Mouse (Mus musculus): ENCODE measurements at regions not wholly inside any gene's neighbourhood (a gene's known extent, or its start where the extent isn't known, plus 50 kb on each side); places are given as distances from the start of the nearest gene placed in this dataset.

- Histone ChIP-seq H3K27ac (replicated peaks; ENCODE audit: low read depth, low read length) (no peak overlapping the region), H3K9me3 (ENCODE audit: control insufficient read depth, low read length) (no peaks in the 10 kb centered on the region), H3K9ac (ENCODE audit: low read depth, low read length, severe bottlenecking) (no peak overlapping the region), H3K4me2 (replicated peaks; ENCODE audit: low read depth, low read length, severe bottlenecking) (no peak overlapping the region), H3K4me1 (ENCODE audit: control insufficient read depth, insufficient read depth, low read length) (no peaks in the 10 kb centered on the region), H3K27me3 (ENCODE audit: control insufficient read depth, insufficient read depth, low read length) (no peaks in the 10 kb centered on the region), H3K36me3 (ENCODE audit: control insufficient read depth, insufficient read depth, low read length) (no peaks in the 10 kb centered on the region), H3K4me3 (replicated peaks; ENCODE audit: low read length) (no peak overlapping the region)
- ATAC-seq (ENCODE audit: low FRiP score, low read depth) (no peak), DNase-seq (ENCODE audit: low spot score) (no peak)
- 50% methylated on average over 5 of the region's 5 CpGs for WGBS
- no peak for TF ChIP-seq POLR2A (IDR thresholded peaks at IDR 0.05; ENCODE audit: borderline replicate concordance, extremely low read depth, insufficient read depth, insufficient read length)
Measured at GRCm38 (mm10) chr11:71652381-71652775, 97.3 kb upstream of the Wscd1 start.

- Histone ChIP-seq H3K4me2 (replicated peaks; ENCODE audit: low read depth, low read length, severe bottlenecking) (no peak overlapping the region), H3K27me3 (ENCODE audit: control insufficient read depth, insufficient read depth, low read length) (no peaks in the 10 kb centered on the region), H3K4me3 (replicated peaks; ENCODE audit: low read length) (no peak overlapping the region), H3K9me3 (ENCODE audit: control insufficient read depth, low read length) (no peaks in the 10 kb centered on the region), H3K9ac (ENCODE audit: low read depth, low read length, severe bottlenecking) (no peak overlapping the region), H3K36me3 (ENCODE audit: control insufficient read depth, insufficient read depth, low read length) (no peaks in the 10 kb centered on the region), H3K4me1 (ENCODE audit: control insufficient read depth, insufficient read depth, low read length) (no peaks in the 10 kb centered on the region), H3K27ac (replicated peaks; ENCODE audit: low read depth, low read length) (no peak overlapping the region)
- no peak for DNase-seq (ENCODE audit: low spot score)
- no peak for TF ChIP-seq POLR2A (IDR thresholded peaks at IDR 0.05; ENCODE audit: borderline replicate concordance, extremely low read depth, insufficient read depth, insufficient read length)
- 65% methylated on average over 2 of the region's 2 CpGs for WGBS
- ATAC-seq (ENCODE audit: low FRiP score, low read depth): no peak
Measured at GRCm38 (mm10) chr11:71658346-71658745, 91.4 kb upstream of the Wscd1 start.

GRCm38 (mm10) chr11:71670111-71671050 is 79.3 kb upstream of the Wscd1 start:
- TF ChIP-seq POLR2A (IDR thresholded peaks at IDR 0.05; ENCODE audit: borderline replicate concordance, extremely low read depth, insufficient read depth, insufficient read length): no peak
- Histone ChIP-seq H3K4me3 (replicated peaks; ENCODE audit: low read length) (no peak overlapping the region), H3K27ac (replicated peaks; ENCODE audit: low read depth, low read length) (no peak overlapping the region), H3K4me1 (ENCODE audit: control insufficient read depth, insufficient read depth, low read length) (no peaks in the 10 kb centered on the region), H3K9ac (ENCODE audit: low read depth, low read length, severe bottlenecking) (no peak overlapping the region), H3K9me3 (ENCODE audit: control insufficient read depth, low read length) (no peaks in the 10 kb centered on the region), H3K4me2 (replicated peaks; ENCODE audit: low read depth, low read length, severe bottlenecking) (no peak overlapping the region), H3K27me3 (ENCODE audit: control insufficient read depth, insufficient read depth, low read length) (0 out of 2 replicates have a peak, but pooled peaks cover 2% of the 10 kb centered on the region), H3K36me3 (ENCODE audit: control insufficient read depth, insufficient read depth, low read length) (no peaks in the 10 kb centered on the region)
- DNase-seq (ENCODE audit: low spot score) (no peak), ATAC-seq (ENCODE audit: low FRiP score, low read depth) (no peak)
- WGBS: 66% methylated on average over 19 of the region's 19 CpGs

- TF ChIP-seq POLR2A (IDR thresholded peaks at IDR 0.05; ENCODE audit: borderline replicate concordance, extremely low read depth, insufficient read depth, insufficient read length): no peak
- WGBS: 63% methylated on average over 8 of the region's 8 CpGs
Measured at GRCm38 (mm10) chr11:71672171-71673050, 77.3 kb upstream of the Wscd1 start.

GRCm38 (mm10) chr11:71674319-71674718 is 75.4 kb upstream of the Wscd1 start:
- WGBS: 36% methylated on average over 5 of the region's 5 CpGs
- no peak for ATAC-seq (ENCODE audit: low FRiP score, low read depth)
- peak; percentile 24 for DNase-seq (ENCODE audit: low spot score)

More at GRCm38 (mm10) chr11:71672171-71673050, 77.3 kb upstream of the Wscd1 start:
- no peaks in the 10 kb centered on the region for H3K4me1 ChIP-seq (ENCODE audit: control insufficient read depth, insufficient read depth, low read length)
- no peak overlapping the region for H3K4me3 ChIP-seq (replicated peaks; ENCODE audit: low read length)
- 0 out of 2 replicates have a peak, but pooled peaks cover 2% of the 10 kb centered on the region for H3K27me3 ChIP-seq (ENCODE audit: control insufficient read depth, insufficient read depth, low read length)
- no peak overlapping the region for H3K4me2 ChIP-seq (replicated peaks; ENCODE audit: low read depth, low read length, severe bottlenecking)
- H3K27ac ChIP-seq (replicated peaks; ENCODE audit: low read depth, low read length): no peak overlapping the region
- DNase-seq (ENCODE audit: low spot score): no peak
- no peak for ATAC-seq (ENCODE audit: low FRiP score, low read depth)
- no peaks in the 10 kb centered on the region for H3K9me3 ChIP-seq (ENCODE audit: control insufficient read depth, low read length)
- no peaks in the 10 kb centered on the region for H3K36me3 ChIP-seq (ENCODE audit: control insufficient read depth, insufficient read depth, low read length)
- H3K9ac ChIP-seq (ENCODE audit: low read depth, low read length, severe bottlenecking): no peak overlapping the region

More at GRCm38 (mm10) chr11:71674319-71674718, 75.4 kb upstream of the Wscd1 start:
- no peak overlapping the region for H3K9ac ChIP-seq (ENCODE audit: low read depth, low read length, severe bottlenecking)
- TF ChIP-seq POLR2A (IDR thresholded peaks at IDR 0.05; ENCODE audit: borderline replicate concordance, extremely low read depth, insufficient read depth, insufficient read length): no peak
- H3K4me2 ChIP-seq (replicated peaks; ENCODE audit: low read depth, low read length, severe bottlenecking): no peak overlapping the region
- no peaks in the 10 kb centered on the region for H3K4me1 ChIP-seq (ENCODE audit: control insufficient read depth, insufficient read depth, low read length)
- no peaks in the 10 kb centered on the region for H3K36me3 ChIP-seq (ENCODE audit: control insufficient read depth, insufficient read depth, low read length)
- 0 out of 2 replicates have a peak, but pooled peaks cover 2% of the 10 kb centered on the region for H3K27me3 ChIP-seq (ENCODE audit: control insufficient read depth, insufficient read depth, low read length)
- H3K9me3 ChIP-seq (ENCODE audit: control insufficient read depth, low read length): no peaks in the 10 kb centered on the region
- H3K4me3 ChIP-seq (replicated peaks; ENCODE audit: low read length): no peak overlapping the region
- no peak overlapping the region for H3K27ac ChIP-seq (replicated peaks; ENCODE audit: low read depth, low read length)
